Mouse (Mus musculus) CH12.LX (cell line): ENCODE data around the gene Trdmt1.

ENCODE experiments used
- MAX ChIP-seq: IDR thresholded peaks from 2 replicates; pipeline ENCODE4 v1.6.1; 2011; ENCODE audit warnings: low read length, improper control_type of control experiment
- MXI1 ChIP-seq: IDR thresholded peaks from 2 replicates; pipeline ENCODE4 v1.6.1; 2011; ENCODE audit warnings: mild to moderate bottlenecking, low read depth, low read length, improper control_type of control experiment
- POLR2A ChIP-seq: IDR thresholded peaks from 2 replicates; pipeline ENCODE4 v1.6.1; 2011; ENCODE audit warnings: low read depth, mild to moderate bottlenecking, improper control_type of control experiment, low read length
- USF1 ChIP-seq: IDR thresholded peaks from 2 replicates; pipeline ENCODE4 v1.6.1; 2014; ENCODE audit warnings: low read depth, mild to moderate bottlenecking, inconsistent platforms, low read length, improper control_type of control experiment
- ZC3H11A ChIP-seq: IDR thresholded peaks from 2 replicates; pipeline ENCODE4 v1.6.1; 2012; ENCODE audit warnings: low read depth, mild to moderate bottlenecking, inconsistent platforms, low read length, improper control_type of control experiment

DNA sequence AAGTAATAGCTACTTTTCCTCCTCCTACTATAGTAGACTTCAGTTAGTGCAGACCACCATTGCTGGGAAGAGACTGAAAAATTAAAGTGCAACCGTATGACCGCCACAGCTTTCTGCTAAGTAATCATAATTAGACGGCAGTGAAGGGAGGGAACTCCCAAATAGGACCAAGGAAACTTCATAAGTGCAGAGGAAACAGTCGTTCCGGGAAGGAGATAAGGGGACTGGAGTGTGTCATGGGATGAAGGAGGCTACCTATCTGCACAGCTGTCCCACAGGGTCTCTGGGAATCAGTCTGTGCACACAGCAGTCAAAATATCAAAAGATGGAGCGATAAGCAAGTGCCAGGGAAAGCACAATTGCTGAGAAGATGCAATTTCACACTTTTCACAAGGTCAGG lies 13.8 kb downstream of the Trdmt1 start:
- TF ChIP-seq POLR2A (no peak), MXI1 (no peak), ZC3H11A (no peak), MAX (no peak), USF1 (no peak)
